Mouse (Mus musculus): ENCODE data around the gene Rsph3b.

- TF ChIP-seq CTCF (IDR thresholded peaks at IDR 0.05; ENCODE audit: borderline replicate concordance, control insufficient read depth, extremely low read depth, insufficient read depth, low read length, poor library complexity): no peak
- no peak for TF ChIP-seq POLR2A (IDR thresholded peaks at IDR 0.05; ENCODE audit: control insufficient read depth, extremely low read depth, insufficient read depth, low read length, poor library complexity)
Observed at GRCm38 (mm10) chr17:6893332-6893731, 55.1 kb downstream of the Rsph3b start.

Data from thymus, adult 2 months (tissue).